Mouse (Mus musculus) E14TG2a.4 (cell line): ENCODE measurements at regions not wholly inside any gene's neighbourhood (a gene's known extent, or its start where the extent isn't known, plus 50 kb on each side); places are given as distances from the start of the nearest gene placed in this dataset.
A peak's percentile ranks its signal among the peaks of the same experiment; 100 is the strongest.

Source experiments
- H3K27me3 ChIP-seq: 2 replicates; pipeline ENCODE4 v1.6.1; 2014; ENCODE audit warnings: low read length, control low read depth; ENCODE audit not compliant: insufficient read depth
- H3K36me3 ChIP-seq: 2 replicates; pipeline ENCODE4 v1.6.1; 2014; ENCODE audit warnings: low read length, control low read depth; ENCODE audit not compliant: insufficient read depth
- H3K4me1 ChIP-seq: replicated peaks from 2 replicates; pipeline ENCODE4 v1.6.1; 2014; ENCODE audit warnings: low read depth, low read length, control low read depth
- H3K4me3 ChIP-seq: replicated peaks from 2 replicates; pipeline ENCODE4 v1.5.1; 2014; ENCODE audit warnings: mild to moderate bottlenecking, low read length
- H3K9me3 ChIP-seq: 2 replicates; pipeline ENCODE4 v1.6.1; 2014; ENCODE audit warnings: low read length, control low read depth
- CTCF ChIP-seq: conservative IDR thresholded peaks from 2 replicates; pipeline ENCODE4 v1.5.1; 2014; ENCODE audit warnings: low read length
- NANOG ChIP-seq: IDR thresholded peaks from 2 replicates; pipeline ENCODE4 v1.6.1; 2014; ENCODE audit warnings: borderline replicate concordance, low read length, mixed read lengths
- POU5F1 ChIP-seq: IDR thresholded peaks from 2 replicates; pipeline ENCODE4 v1.6.1; 2014; ENCODE audit warnings: low read length, borderline replicate concordance

DNA sequence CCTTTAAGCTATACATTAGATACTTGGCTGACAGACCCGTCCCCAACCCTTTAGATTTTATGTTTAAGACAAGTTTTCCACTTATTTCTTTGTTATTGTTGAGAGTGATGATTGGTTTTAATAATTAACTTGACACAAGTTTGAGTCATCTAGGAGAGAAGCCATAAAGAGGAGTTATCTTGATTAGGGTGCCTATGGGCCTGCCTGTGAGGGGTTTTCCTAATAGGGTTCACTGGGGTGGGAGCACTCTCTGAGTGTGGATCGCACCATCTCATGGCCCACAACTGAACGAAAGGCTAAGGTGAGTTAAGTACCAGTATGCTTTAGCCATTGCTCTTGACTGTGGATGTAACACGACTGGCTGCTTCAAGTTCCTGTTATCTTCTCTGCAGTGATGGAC, 123.3 kb upstream of the Agap1 start:
- no peaks in the 10 kb centered on the region for H3K27me3 ChIP-seq
- H3K36me3 ChIP-seq: no peaks in the 10 kb centered on the region
- no peaks in the 10 kb centered on the region for H3K4me1 ChIP-seq
- no peak overlapping the region for H3K4me3 ChIP-seq
- no peaks in the 10 kb centered on the region for H3K9me3 ChIP-seq
- TF ChIP-seq CTCF (no peak), POU5F1 (no peak), NANOG (no peak)

- Histone ChIP-seq H3K4me3 (no peak overlapping the region), H3K36me3 (no peaks in the 10 kb centered on the region), H3K27me3 (no peaks in the 10 kb centered on the region; the same call in 1 of the 2 replicates), H3K4me1 (no peaks in the 10 kb centered on the region), H3K9me3 (no peaks in the 10 kb centered on the region)
- TF ChIP-seq CTCF (no peak), NANOG (no peak), POU5F1 (no peak)
Observed at GRCm38 (mm10) chr1:89332676-89333075, 121.9 kb upstream of the Agap1 start.

- Histone ChIP-seq H3K27me3 (peaks cover 3% of the 10 kb centered on the region; the same call in 1 of the 2 replicates), H3K4me3 (no peak overlapping the region), H3K36me3 (no peaks in the 10 kb centered on the region), H3K4me1 (no peaks in the 10 kb centered on the region), H3K9me3 (no peaks in the 10 kb centered on the region)
- TF ChIP-seq POU5F1: no peak
- TF ChIP-seq CTCF: no peak
- no peak for TF ChIP-seq NANOG
Observed at GRCm38 (mm10) chr1:89337861-89338260, 116.7 kb upstream of the Agap1 start.

DNA sequence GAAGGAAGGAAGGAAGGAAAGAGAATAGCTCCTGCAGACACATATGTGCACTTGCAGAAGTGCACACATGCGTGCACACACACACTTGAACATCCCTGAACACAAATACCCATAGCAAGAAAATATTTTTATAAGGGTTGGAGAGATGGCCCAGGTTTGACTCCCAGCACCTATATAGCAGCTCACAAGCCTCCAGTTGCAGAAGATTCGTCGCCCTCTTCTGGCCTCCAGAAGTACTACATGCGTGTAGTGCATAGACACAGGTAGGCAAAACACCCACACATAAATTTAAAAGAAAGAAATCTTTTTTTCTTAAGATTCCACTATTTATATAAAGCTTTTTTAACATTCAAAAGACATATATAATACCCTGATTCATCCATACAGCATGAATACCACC, 111.8 kb upstream of the Agap1 start:
- peaks cover 3% of the 10 kb centered on the region; the same call in 1 of the 2 replicates for H3K27me3 ChIP-seq
- H3K9me3 ChIP-seq: no peaks in the 10 kb centered on the region
- no peak overlapping the region for H3K4me3 ChIP-seq
- H3K4me1 ChIP-seq: no peaks in the 10 kb centered on the region
- H3K36me3 ChIP-seq: no peaks in the 10 kb centered on the region
- TF ChIP-seq NANOG (no peak), CTCF (peak; percentile 73)

GRCm38 (mm10) chr1:89344546-89344945, 110.1 kb upstream of the Agap1 start:
- TF ChIP-seq CTCF (peak; percentile 95), POU5F1 (no peak)
- no peaks in the 10 kb centered on the region for H3K9me3 ChIP-seq

DNA sequence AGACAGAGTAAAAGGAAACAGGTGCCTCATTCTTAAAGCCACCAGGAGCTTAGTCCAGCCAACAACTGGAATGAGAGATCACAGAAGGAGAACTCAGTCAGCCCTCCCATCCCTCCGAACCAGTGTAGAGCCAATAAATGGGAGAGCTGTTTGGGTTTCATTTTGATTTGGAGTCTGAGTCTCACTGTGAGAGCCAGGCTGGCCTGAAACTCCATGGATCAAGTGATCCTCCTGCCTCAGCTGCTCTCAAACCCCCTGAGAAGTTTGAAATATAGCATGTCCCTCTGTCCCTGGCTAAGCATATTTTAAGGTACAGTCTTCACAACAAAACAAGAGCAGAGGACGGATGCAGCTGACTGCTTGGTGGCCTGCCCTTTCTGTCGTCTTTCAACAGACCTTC, 107.3 kb upstream of the Agap1 start:
- no peaks in the 10 kb centered on the region for H3K4me1 ChIP-seq
- H3K36me3 ChIP-seq: no peaks in the 10 kb centered on the region
- no peaks in the 10 kb centered on the region for H3K9me3 ChIP-seq
- H3K4me3 ChIP-seq: no peak overlapping the region
- no peaks in the 10 kb centered on the region for H3K27me3 ChIP-seq
- TF ChIP-seq POU5F1 (no peak), NANOG (no peak), CTCF (no peak)

More at GRCm38 (mm10) chr1:89344546-89344945, 110.1 kb upstream of the Agap1 start:
- Histone ChIP-seq H3K4me1 (no peaks in the 10 kb centered on the region), H3K27me3 (0 out of 2 replicates have a peak, but pooled peaks cover 3% of the 10 kb centered on the region), H3K4me3 (no peak overlapping the region), H3K36me3 (no peaks in the 10 kb centered on the region)

DNA sequence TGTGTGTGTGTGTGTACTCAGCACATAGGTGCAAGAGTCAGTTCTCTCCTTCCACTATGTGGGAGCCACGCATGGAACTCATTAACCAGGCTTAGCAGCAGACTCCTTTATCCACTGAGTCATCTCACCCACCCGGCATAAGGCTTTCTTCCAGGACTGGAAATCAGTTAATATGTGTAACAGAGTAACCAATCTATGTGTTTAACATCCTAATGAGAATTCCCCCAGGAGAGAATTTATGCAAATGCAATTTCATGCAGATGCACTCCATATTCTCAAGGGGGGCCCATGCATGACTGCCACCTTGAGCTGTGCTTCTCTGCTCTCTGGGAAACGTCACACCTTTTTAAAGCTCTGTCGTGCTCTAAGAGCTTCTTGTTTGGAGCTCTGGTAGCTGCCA, 101.7 kb upstream of the Agap1 start:
- Histone ChIP-seq H3K4me1 (no peaks in the 10 kb centered on the region), H3K4me3 (no peak overlapping the region), H3K27me3 (no peaks in the 10 kb centered on the region), H3K9me3 (peaks cover 10% of the 10 kb centered on the region), H3K36me3 (no peaks in the 10 kb centered on the region)
- TF ChIP-seq POU5F1 (no peak), CTCF (no peak), NANOG (no peak)

DNA sequence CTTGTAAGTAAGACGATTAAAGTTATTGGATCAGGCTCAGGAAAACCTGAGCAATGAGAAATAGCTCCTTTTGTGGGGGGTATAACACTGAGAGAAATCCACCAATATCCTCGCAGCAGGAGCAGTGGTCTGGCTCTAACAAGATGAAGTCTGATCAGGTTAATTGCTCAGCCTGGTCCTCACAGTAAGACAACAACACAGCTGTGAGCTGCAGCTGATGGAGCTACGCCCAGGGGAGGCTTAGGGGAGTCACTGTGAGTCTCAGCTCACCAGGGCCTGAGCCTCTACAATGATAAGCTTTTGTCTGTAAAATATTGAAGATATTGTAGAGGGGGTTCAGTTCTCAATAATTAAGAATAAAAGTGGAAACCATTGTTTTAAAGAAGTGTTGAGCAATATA, 95.3 kb upstream of the Agap1 start:
- Histone ChIP-seq H3K36me3 (no peaks in the 10 kb centered on the region), H3K4me1 (no peaks in the 10 kb centered on the region), H3K9me3 (peaks cover 10% of the 10 kb centered on the region), H3K4me3 (no peak overlapping the region), H3K27me3 (no peaks in the 10 kb centered on the region)
- no peak for TF ChIP-seq NANOG
- TF ChIP-seq POU5F1: no peak
- TF ChIP-seq CTCF: no peak

DNA sequence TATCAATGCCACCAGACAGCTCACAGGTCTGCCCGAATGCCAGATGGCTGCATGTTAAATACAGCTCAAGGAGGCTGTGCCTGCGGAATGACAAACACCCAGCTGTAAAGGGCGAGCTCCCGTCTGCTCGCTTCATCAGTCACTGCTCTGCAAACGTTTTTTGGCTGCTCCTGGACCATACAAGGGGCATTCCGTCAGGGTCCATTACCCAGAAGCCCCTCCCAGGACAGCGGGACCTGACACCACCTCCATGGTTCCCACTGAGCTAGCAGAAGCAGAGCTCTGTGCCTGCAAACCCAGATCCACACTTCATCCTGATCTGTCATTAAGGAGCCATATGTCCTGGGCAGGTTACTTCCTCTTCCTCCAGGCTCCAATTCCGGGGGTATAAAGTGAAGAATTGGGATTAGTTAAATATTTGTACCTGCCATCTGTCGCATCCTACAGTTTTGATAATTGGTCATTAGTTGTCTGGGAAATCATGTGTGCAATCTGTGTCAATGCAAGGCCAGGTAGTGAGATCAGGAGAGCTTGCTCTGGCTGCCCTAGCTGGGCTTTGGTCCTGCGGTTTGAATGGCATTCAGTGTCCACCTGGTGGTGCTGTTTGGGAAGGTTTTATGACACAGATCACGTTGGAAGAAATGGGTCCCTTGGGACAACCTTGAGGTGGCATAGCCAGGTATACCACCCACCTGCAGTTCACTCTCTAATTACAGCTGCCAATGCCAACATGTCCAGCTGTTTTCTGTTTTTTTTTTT, 89.9 kb upstream of the Agap1 start:
- H3K4me1 ChIP-seq: no peaks in the 10 kb centered on the region
- TF ChIP-seq POU5F1: no peak
- TF ChIP-seq NANOG: no peak
- TF ChIP-seq CTCF: no peak

More for the DNA sequence above, 89.9 kb upstream of the Agap1 start:
- Histone ChIP-seq H3K4me3 (no peak overlapping the region), H3K27me3 (no peaks in the 10 kb centered on the region; the same call in 1 of the 2 replicates), H3K36me3 (no peaks in the 10 kb centered on the region), H3K9me3 (no peaks in the 10 kb centered on the region)
